Mouse (Mus musculus): Measurements from ENCODE around the gene Macf1.

The Macf1 gene

GRCm38 (mm10) chr4:123684260-123684659, at the start of gene Macf1:
Gene Macf1 (minus strand): TSS chr4:123684360.
- DNase-seq = no peak

- DNase-seq = no peak
These were observed 49.4 kb upstream of the Macf1 start for GRCm38 (mm10) chr4:123733532-123733931.

GRCm38 (mm10) chr4:123732921-123733320, 48.8 kb upstream of the Macf1 start:
- DNase-seq = no peak

- DNase-seq = peak; percentile 62
These were observed 48.2 kb upstream of the Macf1 start for GRCm38 (mm10) chr4:123732163-123732910.

- no peak for DNase-seq
These were observed 37.6 kb upstream of the Macf1 start for GRCm38 (mm10) chr4:123721761-123722160.

- DNase-seq = no peak
These were observed 34.2 kb upstream of the Macf1 start for GRCm38 (mm10) chr4:123718434-123718780.

GRCm38 (mm10) chr4:123717574-123718433, 33.6 kb upstream of the Macf1 start, which contains the start of gene Ndufs5:
Gene Ndufs5 (minus strand): TSS chr4:123718202.
- peak; percentile 96 for DNase-seq

GRCm38 (mm10) chr4:123712431-123712830, 28.3 kb upstream of the Macf1 start:
- no peak for DNase-seq

- DNase-seq = no peak
These were observed 23.2 kb upstream of the Macf1 start for GRCm38 (mm10) chr4:123707340-123707739.

- DNase-seq = no peak
These were observed 21.2 kb upstream of the Macf1 start for GRCm38 (mm10) chr4:123705340-123705739.

- no peak for DNase-seq
These were observed 9.2 kb upstream of the Macf1 start for GRCm38 (mm10) chr4:123693384-123693783.

GRCm38 (mm10) chr4:123692071-123692470, 7.9 kb upstream of the Macf1 start:
- DNase-seq = no peak

GRCm38 (mm10) chr4:123690311-123690710, 6.2 kb upstream of the Macf1 start:
- no peak for DNase-seq

GRCm38 (mm10) chr4:123687025-123687781, 3.0 kb upstream of the Macf1 start:
- peak; percentile 72 for DNase-seq

- DNase-seq = peak; percentile 61
These were observed 2.3 kb upstream of the Macf1 start for GRCm38 (mm10) chr4:123686368-123687024.

GRCm38 (mm10) chr4:123685506-123686242, 1.5 kb upstream of the Macf1 start:
- DNase-seq = peak; percentile 83

- no peak for DNase-seq
These were observed 886 bp upstream of the Macf1 start for GRCm38 (mm10) chr4:123685046-123685445.

GRCm38 (mm10) chr4:123682291-123682690, 1.9 kb downstream of the Macf1 start:
- DNase-seq = no peak

- DNase-seq = no peak
These were observed 3.2 kb downstream of the Macf1 start for GRCm38 (mm10) chr4:123680962-123681361.

- no peak for DNase-seq
These were observed 6.9 kb downstream of the Macf1 start for GRCm38 (mm10) chr4:123677060-123677804.

- no peak for DNase-seq
These were observed 13.6 kb downstream of the Macf1 start for GRCm38 (mm10) chr4:123670598-123670997.

Data from cerebellum, adult 11 months (tissue).